Mouse (Mus musculus) intestine, embryonic 16.5 days (tissue): ENCODE data around the gene Mrpl47. TPM values are rescaled to one million over a fixed set of nuclear protein-coding genes. Genes with fewer than 3 reads are reported as not detected.
A peak's percentile ranks its signal among the peaks of the same experiment; 100 is the strongest.

Experiments
- ATAC-seq: fragments of 200-750 bp; cut with Nextera tagmentation; 2 replicates; pipeline ENCODE4 v1.8.0; 2017; ENCODE audit warnings: moderate TSS enrichment, moderate library complexity
- H3K27ac ChIP-seq: fragments of 300-500 bp; sonication (generic); 2 replicates; pipeline ENCODE4 v1.5.1; 2014; ENCODE audit warnings: mild to moderate bottlenecking, low read length
- H3K27me3 ChIP-seq: fragments of 300-500 bp; sonication (generic); replicated peaks from 2 replicates; pipeline ENCODE4 v1.6.1; 2014; ENCODE audit warnings: low read length, control low read depth, mixed read lengths; ENCODE audit not compliant: control insufficient read depth, insufficient read depth
- H3K36me3 ChIP-seq: fragments of 300-500 bp; sonication (generic); 2 replicates; pipeline ENCODE4 v1.6.1; 2014; ENCODE audit warnings: low read length, control low read depth; ENCODE audit not compliant: control insufficient read depth, insufficient read depth
- H3K4me1 ChIP-seq: fragments of 300-500 bp; sonication (generic); 2 replicates; pipeline ENCODE4 v1.6.1; 2014; ENCODE audit warnings: low read length, control low read depth, mixed read lengths; ENCODE audit not compliant: control insufficient read depth, insufficient read depth
- H3K4me2 ChIP-seq: fragments of 300-500 bp; sonication (generic); 2 replicates; pipeline ENCODE4 v1.6.1; 2014; ENCODE audit warnings: low read depth, low read length, control low read depth
- H3K4me3 ChIP-seq: fragments of 300-500 bp; sonication (generic); 2 replicates; pipeline ENCODE4 v1.5.1; 2014; ENCODE audit warnings: mild to moderate bottlenecking, low read length
- H3K9ac ChIP-seq: fragments of 300-500 bp; sonication (generic); 2 replicates; pipeline ENCODE4 v1.6.1; 2014; ENCODE audit warnings: low read depth, low read length
- H3K9me3 ChIP-seq: fragments of 300-500 bp; sonication (generic); 2 replicates; pipeline ENCODE4 v1.6.1; 2016; ENCODE audit warnings: low read length, control low read depth; ENCODE audit not compliant: control insufficient read depth
- WGBS: fragments of 180-500 bp; shearing (Covaris S2); extraction: QIAGEN DNeasy Blood & Tissue Kit; methylation state at CpG from one replicate; pipeline ENCODE4 v1.1.7; 2014; 5-methylcytosine and 5-hydroxymethylcytosine counted together
- polyA plus RNA-seq: library from polyadenylated mRNA; unstranded; fragments of >200 nt; fragmentation: Nextera tagmentation; extraction: Ambion mirVana; gene quantifications from 2 replicates; pipeline ENCODE4 v1.2.1, GENCODE M21; 2015

Mrpl47 gene
- polyA plus RNA-seq, 1 experiment from 2014 or later = 39.4 TPM

DNA sequence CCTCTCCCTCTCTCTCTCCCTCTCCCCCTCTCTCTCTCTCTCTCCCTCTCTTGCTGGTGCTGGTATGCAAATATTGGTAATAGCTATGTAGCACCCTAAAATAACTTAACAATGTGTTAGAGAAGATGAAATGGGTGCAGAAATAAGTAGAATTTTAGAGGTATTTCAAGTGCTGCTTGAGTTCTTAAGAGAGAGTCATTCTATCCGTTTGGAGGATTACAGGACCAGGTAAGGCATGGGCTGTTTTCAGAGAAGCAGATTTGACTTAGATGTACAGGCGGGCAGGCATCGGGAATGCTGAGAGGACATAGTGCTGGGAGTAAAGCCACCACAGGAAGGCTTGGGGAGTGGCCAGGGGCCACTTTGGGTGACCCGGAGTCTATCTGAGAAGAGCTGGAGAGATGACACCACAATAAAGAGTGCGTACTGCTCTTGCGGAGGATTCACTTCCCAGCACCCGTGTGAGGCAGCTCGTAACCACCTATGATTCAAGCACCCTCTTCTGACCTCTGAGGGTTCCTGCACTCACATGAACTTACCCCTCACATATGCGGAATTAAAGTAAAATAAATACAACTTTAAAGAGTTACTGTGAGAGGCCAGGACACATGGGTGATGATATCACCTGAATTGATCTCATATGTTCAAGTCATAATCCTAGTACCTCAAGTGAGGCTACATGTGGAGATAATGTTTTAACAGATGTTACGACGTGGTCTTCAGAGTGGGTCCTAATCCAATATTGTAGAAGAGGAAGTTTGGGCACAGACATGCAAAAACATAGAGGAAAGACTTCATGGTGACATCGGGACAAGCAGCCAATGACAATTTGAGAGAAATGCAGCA, 42.4 kb downstream of the Mrpl47 start:
- Histone ChIP-seq H3K9me3 (no peaks in the 10 kb centered on the region), H3K4me2 (no peak overlapping the region), H3K9ac (no peak overlapping the region), H3K36me3 (no peaks in the 10 kb centered on the region), H3K27me3 (no peaks in the 10 kb centered on the region), H3K27ac (no peak overlapping the region), H3K4me1 (no peaks in the 10 kb centered on the region), H3K4me3 (no peak overlapping the region)
- 67% methylated on average over 12 of the region's 12 CpGs for WGBS
- ATAC-seq = no peak

DNA sequence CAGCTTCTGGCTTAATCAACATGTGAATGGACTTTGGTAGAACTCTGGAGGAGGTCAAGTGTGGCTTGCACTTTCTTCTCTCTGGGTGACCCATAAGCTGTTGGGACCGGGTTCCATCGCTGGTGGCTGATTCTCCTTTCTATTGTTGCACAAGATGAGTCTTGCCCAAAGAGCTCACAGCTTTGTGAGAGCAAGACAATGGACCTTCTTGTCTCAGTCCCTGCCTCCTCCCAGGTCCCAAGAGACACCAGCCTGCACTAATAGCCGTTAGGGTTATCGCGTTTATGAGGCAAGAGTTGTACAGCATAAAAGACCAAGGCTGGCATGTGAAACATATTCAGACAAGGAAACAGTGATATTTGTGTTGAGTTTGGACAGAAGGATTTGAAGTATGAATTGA, 43.2 kb downstream of the Mrpl47 start:
- no peak overlapping the region for H3K4me3 ChIP-seq
- H3K9me3 ChIP-seq = no peaks in the 10 kb centered on the region
- H3K4me1 ChIP-seq = no peaks in the 10 kb centered on the region
- no peak overlapping the region for H3K27ac ChIP-seq
- no peak overlapping the region for H3K4me2 ChIP-seq
- ATAC-seq = no peak
- no peak overlapping the region for H3K9ac ChIP-seq
- WGBS = 72% methylated on average over 5 of the region's 5 CpGs
- no peaks in the 10 kb centered on the region for H3K27me3 ChIP-seq
- H3K36me3 ChIP-seq = no peaks in the 10 kb centered on the region

DNA sequence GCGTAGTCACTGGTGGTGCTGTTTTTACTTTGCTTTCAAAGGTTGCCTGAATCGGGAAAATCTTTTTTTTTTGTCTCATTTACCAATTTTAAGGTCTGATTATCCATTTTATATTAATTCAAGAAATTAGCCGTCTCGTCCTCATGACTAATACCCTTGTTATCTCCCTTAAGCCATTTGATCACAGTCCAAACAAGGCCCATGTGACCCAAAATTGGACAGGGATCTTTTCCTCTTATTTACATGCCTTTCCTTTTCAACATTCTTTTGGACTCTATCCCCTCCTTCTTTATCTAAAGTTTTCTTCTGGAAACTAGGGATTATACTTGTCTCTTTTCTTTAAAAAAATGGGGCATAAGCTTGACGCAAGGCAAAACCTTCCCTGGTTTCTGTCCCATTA, 45.6 kb downstream of the Mrpl47 start:
- 65% methylated on average over 5 of the region's 5 CpGs for WGBS
- no peak for ATAC-seq
- no peaks in the 10 kb centered on the region for H3K9me3 ChIP-seq
- H3K9ac ChIP-seq = no peak overlapping the region
- H3K4me1 ChIP-seq = no peaks in the 10 kb centered on the region
- no peaks in the 10 kb centered on the region for H3K27me3 ChIP-seq
- no peaks in the 10 kb centered on the region for H3K36me3 ChIP-seq
- H3K27ac ChIP-seq = no peak overlapping the region
- H3K4me2 ChIP-seq = no peak overlapping the region
- no peak overlapping the region for H3K4me3 ChIP-seq

DNA sequence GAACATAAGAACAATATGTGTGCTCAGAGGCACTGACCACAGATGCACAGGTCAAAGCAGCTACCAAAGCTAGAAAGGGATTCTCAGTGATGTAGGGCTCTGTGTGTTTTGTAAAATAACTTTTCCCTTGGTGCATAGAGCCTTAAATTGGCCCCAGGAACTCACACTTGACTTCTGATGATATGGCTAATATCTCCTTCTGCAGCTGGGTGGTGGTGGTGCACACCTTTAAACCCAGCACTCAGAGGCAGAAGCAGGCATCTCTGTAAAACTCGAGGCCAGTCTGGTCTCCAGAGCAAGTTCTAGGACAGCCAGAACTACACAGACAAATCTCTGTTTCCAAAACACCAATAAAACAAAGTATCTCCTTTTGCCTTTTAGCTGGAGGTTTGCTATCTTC, 46.5 kb downstream of the Mrpl47 start:
- Histone ChIP-seq H3K27ac (no peak overlapping the region), H3K4me3 (no peak overlapping the region), H3K4me2 (no peak overlapping the region), H3K36me3 (no peaks in the 10 kb centered on the region), H3K27me3 (no peaks in the 10 kb centered on the region), H3K4me1 (no peaks in the 10 kb centered on the region), H3K9ac (no peak overlapping the region), H3K9me3 (no peaks in the 10 kb centered on the region)
- 46% methylated on average over 1 of the region's 1 CpGs for WGBS
- no peak for ATAC-seq

DNA sequence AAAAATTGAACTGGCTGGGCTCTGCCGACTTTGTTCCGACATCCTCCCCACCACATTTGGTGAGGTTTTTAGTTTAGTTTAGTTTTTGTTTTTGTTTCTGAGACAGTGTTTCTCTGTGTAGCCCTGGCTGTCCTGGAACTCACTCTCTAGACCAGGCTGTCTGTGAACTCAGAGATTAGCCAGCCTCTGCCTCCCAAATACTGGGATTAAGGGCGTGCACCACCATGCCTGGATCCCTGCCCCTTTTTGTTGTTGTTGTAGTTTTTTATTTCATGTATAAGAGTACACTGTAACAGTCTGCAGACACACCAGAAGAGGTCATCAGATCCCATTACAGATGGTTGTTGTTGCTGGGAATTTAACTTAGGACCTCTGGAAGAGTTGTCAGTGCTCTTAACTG, 47.4 kb downstream of the Mrpl47 start:
- WGBS = 68% methylated on average over 3 of the region's 3 CpGs
- ATAC-seq = peak; percentile 56
- Histone ChIP-seq H3K4me1 (no peaks in the 10 kb centered on the region), H3K27me3 (no peaks in the 10 kb centered on the region), H3K27ac (peak overlapping the region; percentile 64; the same call in 1 of the 2 replicates), H3K4me3 (no peak overlapping the region), H3K36me3 (no peaks in the 10 kb centered on the region), H3K9me3 (no peaks in the 10 kb centered on the region), H3K4me2 (no peak overlapping the region), H3K9ac (no peak overlapping the region)

DNA sequence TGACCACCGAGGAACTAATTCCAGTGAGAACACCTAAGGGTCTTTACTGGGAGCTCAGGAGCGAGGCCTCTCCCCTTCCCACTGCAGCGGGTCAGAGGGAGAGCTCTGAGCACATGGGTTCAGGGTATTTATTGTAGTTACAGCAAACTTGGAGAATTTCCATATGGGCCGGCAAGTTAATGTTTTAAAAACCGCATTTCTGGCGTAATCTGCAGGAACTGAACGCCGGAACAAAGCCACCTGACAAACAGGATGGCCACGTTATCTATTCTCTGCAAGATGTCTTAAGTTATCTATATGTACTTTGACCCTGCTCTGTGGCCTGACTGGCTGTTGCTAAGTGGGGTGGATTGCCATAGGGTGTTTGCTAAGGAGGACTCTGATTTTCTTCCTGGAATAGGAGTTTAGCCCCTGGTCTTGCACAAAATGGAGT, 47.8 kb downstream of the Mrpl47 start:
- Histone ChIP-seq H3K9me3 (no peaks in the 10 kb centered on the region), H3K36me3 (no peaks in the 10 kb centered on the region), H3K4me1 (no peaks in the 10 kb centered on the region), H3K4me3 (no peak overlapping the region), H3K4me2 (no peak overlapping the region), H3K27ac (peak overlapping the region; percentile 64), H3K27me3 (no peaks in the 10 kb centered on the region), H3K9ac (no peak overlapping the region)
- peak; percentile 94 for ATAC-seq
- 51% methylated on average over 9 of the region's 9 CpGs for WGBS

DNA sequence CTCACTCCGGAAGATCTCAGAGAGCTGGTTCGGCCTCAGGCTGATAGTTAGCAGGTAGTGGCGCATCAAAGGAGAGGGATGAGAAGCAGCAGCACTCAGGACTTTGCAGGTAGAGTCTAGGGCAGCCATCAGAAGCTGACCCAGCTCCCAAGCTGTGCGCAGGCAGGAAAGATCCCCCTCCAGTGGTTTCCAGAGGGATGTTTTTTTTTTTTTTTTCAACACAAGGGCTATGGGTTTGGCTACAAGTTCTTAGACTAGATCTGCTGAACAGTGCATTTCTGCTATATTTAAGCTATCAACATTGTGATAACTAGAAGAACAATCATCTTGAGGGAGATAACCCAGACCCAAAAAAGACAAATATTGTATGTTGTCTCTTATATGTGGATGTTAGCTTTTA, 50.2 kb downstream of the Mrpl47 start:
- Histone ChIP-seq H3K4me3 (no peak overlapping the region), H3K4me1 (no peaks in the 10 kb centered on the region), H3K9ac (no peak overlapping the region), H3K9me3 (no peaks in the 10 kb centered on the region), H3K27ac (no peak overlapping the region), H3K27me3 (no peaks in the 10 kb centered on the region), H3K36me3 (no peaks in the 10 kb centered on the region), H3K4me2 (no peak overlapping the region)
- no peak for ATAC-seq
- WGBS = 57% methylated on average over 4 of the region's 4 CpGs

DNA sequence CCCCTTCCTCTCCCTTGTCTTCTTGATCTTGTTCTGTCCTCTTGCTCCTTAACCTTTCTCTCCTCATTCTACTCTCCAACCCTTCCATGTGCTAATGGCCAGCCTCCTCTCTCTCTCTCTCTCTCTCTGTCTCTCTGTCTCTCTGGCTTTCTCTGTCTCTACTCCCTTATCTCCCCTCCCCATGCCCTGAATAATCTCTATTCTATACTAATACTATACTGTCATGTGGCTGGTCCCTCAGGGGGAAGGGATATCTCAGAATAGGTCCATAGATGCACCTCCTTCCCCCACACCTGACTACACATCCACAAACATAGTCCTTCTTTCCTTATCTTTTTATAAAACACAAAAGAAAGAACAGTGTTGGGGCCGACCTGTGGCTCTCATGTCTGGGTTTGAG, 50.9 kb downstream of the Mrpl47 start:
- H3K4me2 ChIP-seq = no peak overlapping the region
- ATAC-seq = no peak
- no peaks in the 10 kb centered on the region for H3K9me3 ChIP-seq
- H3K27ac ChIP-seq = no peak overlapping the region
- WGBS = 52% methylated on average over 1 of the region's 1 CpGs
- H3K27me3 ChIP-seq = no peaks in the 10 kb centered on the region
- no peaks in the 10 kb centered on the region for H3K4me1 ChIP-seq
- no peak overlapping the region for H3K4me3 ChIP-seq
- H3K36me3 ChIP-seq = no peaks in the 10 kb centered on the region
- no peak overlapping the region for H3K9ac ChIP-seq

DNA sequence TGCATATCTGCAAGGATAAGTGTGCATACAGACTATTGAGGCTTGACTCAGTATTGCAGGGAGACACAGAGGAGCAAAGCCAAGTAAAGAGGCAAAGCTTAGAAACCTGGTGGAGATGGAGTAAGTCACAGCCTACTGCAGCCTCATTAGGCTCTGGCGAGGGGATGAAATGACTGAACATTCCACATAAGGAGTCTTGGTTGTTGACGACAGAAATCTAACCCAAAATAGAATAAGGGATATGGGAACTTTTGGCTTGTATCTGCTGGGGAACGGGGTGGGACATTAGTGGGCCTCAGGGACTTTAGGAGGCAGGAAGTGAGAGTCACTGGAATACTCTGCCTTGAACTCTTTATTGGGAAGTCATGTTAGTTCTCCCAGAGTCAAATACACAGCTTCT, 52.8 kb downstream of the Mrpl47 start:
- 87% methylated on average over 3 of the region's 3 CpGs for WGBS

More for the DNA sequence above, 52.8 kb downstream of the Mrpl47 start:
- H3K9me3 ChIP-seq = no peaks in the 10 kb centered on the region
- no peak overlapping the region for H3K4me2 ChIP-seq
- no peak for ATAC-seq
- no peak overlapping the region for H3K9ac ChIP-seq
- no peak overlapping the region for H3K27ac ChIP-seq
- H3K4me3 ChIP-seq = no peak overlapping the region
- no peaks in the 10 kb centered on the region for H3K36me3 ChIP-seq
- H3K4me1 ChIP-seq = no peaks in the 10 kb centered on the region
- no peaks in the 10 kb centered on the region for H3K27me3 ChIP-seq
